7 mouse cellular contexts compared by ENCODE assay signal in genomic region chr11:94548888-94549690, GRCm38 (mm10). TPM values are rescaled to one million over a fixed set of nuclear protein-coding genes. Genes with fewer than 3 reads are reported as not detected.
DNase-seq lines count a peak whose midpoint lies in the region; ATAC-seq lines count a peak whose summit lies in the region.

Rsad1 (minus strand) TSS chr11:94549255.

- H3K4me2 ChIP-seq in intestine, embryonic 16.5 days (ENCODE audit: low read depth, low read length): peak within 1 kb of the TSS; percentile 85
- peak within 1 kb of the TSS; percentile 90 for H3K4me2 ChIP-seq in midbrain, embryonic 11.5 days

- peak; percentile 96 to 98 for DNase-seq in adrenal gland, adult 18-20 months (ENCODE audit: low spot score in 2 of 2)
- DNase-seq in embryo, embryonic 11 days: peak; percentile 93
- peak; percentile 94 to 98 for DNase-seq in gastrocnemius, postnatal 36 days
- peak; percentile 95 to 97 for DNase-seq in left cerebral cortex, postnatal 36 days (ENCODE audit: low spot score in 2 of 2)
- peak; percentile 100 for DNase-seq in midbrain, embryonic 11.5 days (ENCODE audit: low spot score, missing footprints)
- peak; percentile 94 for DNase-seq in skeletal muscle tissue, adult 2 months (ENCODE audit: low read depth, low spot score)

- no peaks in the 10 kb centered on the region for H3K36me3 ChIP-seq in intestine, embryonic 16.5 days (ENCODE audit: control insufficient read depth, insufficient read depth, low read length)
- H3K36me3 ChIP-seq in midbrain, embryonic 11.5 days (ENCODE audit: control insufficient read depth, insufficient read depth, low read length): no peaks in the 10 kb centered on the region

- H3K9ac ChIP-seq in intestine, embryonic 16.5 days (ENCODE audit: low read depth, low read length): peak within 1 kb of the TSS; percentile 88
- H3K9ac ChIP-seq in midbrain, embryonic 11.5 days (ENCODE audit: low read length): peak within 1 kb of the TSS; percentile 44

- H3K9me3 ChIP-seq in intestine, embryonic 16.5 days (ENCODE audit: control insufficient read depth, low read length): no peaks in the 10 kb centered on the region
- H3K9me3 ChIP-seq in midbrain, embryonic 11.5 days (ENCODE audit: control insufficient read depth, low read length): no peaks in the 10 kb centered on the region

- peak within 1 kb of the TSS; percentile 81 for H3K4me3 ChIP-seq in intestine, embryonic 16.5 days (ENCODE audit: low read length)
- H3K4me3 ChIP-seq in midbrain, embryonic 11.5 days (ENCODE audit: low read depth, low read length): peak within 1 kb of the TSS; percentile 44

- no peaks in the 10 kb centered on the region for H3K27me3 ChIP-seq in intestine, embryonic 16.5 days (replicated peaks; ENCODE audit: control insufficient read depth, insufficient read depth, low read length)
- H3K27me3 ChIP-seq in midbrain, embryonic 11.5 days (ENCODE audit: control insufficient read depth, insufficient read depth, low read length): no peaks in the 10 kb centered on the region

- H3K27ac ChIP-seq in intestine, embryonic 16.5 days (ENCODE audit: low read length): peak within 1 kb of the TSS; percentile 86
- H3K27ac ChIP-seq in midbrain, embryonic 11.5 days (ENCODE audit: low read depth, low read length): peak within 1 kb of the TSS; percentile 4; the same call in 1 of the 2 replicates

- intact Hi-C loops in gastrocnemius, postnatal 36 days (cut with DNase I): no loop called here
- intact Hi-C loops in left cerebral cortex, postnatal 36 days (cut with DNase I): loop anchor here (2.0 to 5.0 kb wide), 4 partner anchors 62 to 220 kb away; partner anchors contain the start of genes Ankrd40, Lrrc59 and Spata20

- ATAC-seq in intestine, embryonic 16.5 days: peak; percentile 86
- peak; percentile 92 for ATAC-seq in midbrain, embryonic 11.5 days (ENCODE audit: low FRiP score)

- WGBS in intestine, embryonic 16.5 days: 4% methylated on average over 49 of the region's 49 CpGs
- WGBS in midbrain, embryonic 11.5 days: 5% methylated on average over 49 of the region's 49 CpGs

- no peaks in the 10 kb centered on the region; the same call in 1 of the 2 replicates for H3K4me1 ChIP-seq in intestine, embryonic 16.5 days (ENCODE audit: control insufficient read depth, insufficient read depth, low read length)
- peaks cover 7% of the 10 kb centered on the region for H3K4me1 ChIP-seq in midbrain, embryonic 11.5 days (ENCODE audit: control insufficient read depth, insufficient read depth, low read length)

RNA-seq across cellular contexts. Expression of gene Rsad1, which starts in this region (rescaled TPM):
- 10 to 100 TPM; 12.2 to 16.7 TPM for total RNA-seq in adrenal gland, adult 18-20 months (2021)
- 1 to 10 TPM; 3.3 to 3.9 TPM for total RNA-seq in gastrocnemius, postnatal 36 days (2021)
- 2.4 and 3.6 TPM in 2 replicates for polyA plus RNA-seq in intestine, embryonic 16.5 days (2015; fragmentation: Nextera tagmentation; extraction: Ambion mirVana)
- 10 to 100 TPM; 15.2 to 15.9 TPM for total RNA-seq in left cerebral cortex, postnatal 36 days (2021)
- 3.7 and 3.9 TPM in 2 replicates for polyA plus RNA-seq in midbrain, embryonic 11.5 days (2014; fragmentation: Nextera tagmentation; extraction: Ambion mirVana)

Comparison
In these comparisons a context has a peak if more than half of its experiments do, and no peak if none do; other contexts are left out.
1. Peak in every context shown above with its lines: DNase-seq, ATAC-seq, H3K4me3 ChIP-seq and H3K27ac ChIP-seq.